Mouse (Mus musculus): ENCODE measurements around the gene Psmb6. TPM values are rescaled to one million over a fixed set of nuclear protein-coding genes. Genes with fewer than 3 reads are reported as not detected.
"Not testable (repeated sequence)": the region's sequence is repeated elsewhere in the genome, so short reads cannot be mapped to it uniquely, and the experiment has no call there.

Gene Psmb6
- polyA plus RNA-seq, 1 experiment from 2014 or later, result 820 TPM

- no peaks in the 10 kb centered on the region for H3K9me3 ChIP-seq (ENCODE audit: control insufficient read depth, low read length)
- no peak overlapping the region for H3K9ac ChIP-seq (ENCODE audit: low read depth, low read length)
- no peak for ATAC-seq
- 65% methylated on average over 1 of the region's 1 CpGs for WGBS
- H3K4me1 ChIP-seq (ENCODE audit: control insufficient read depth, insufficient read depth, low read depth, low read length), result peaks cover 2% of the 10 kb centered on the region; the same call in 1 of the 2 replicates
- no peak overlapping the region for H3K27ac ChIP-seq (ENCODE audit: low read depth, low read length)
- peaks cover 3% of the 10 kb centered on the region; the same call in 1 of the 2 replicates for H3K27me3 ChIP-seq (replicated peaks; ENCODE audit: control insufficient read depth, insufficient read depth, low read length)
- no peaks in the 10 kb centered on the region for H3K36me3 ChIP-seq (ENCODE audit: control insufficient read depth, insufficient read depth, low read length)
- H3K4me3 ChIP-seq (ENCODE audit: low read length), result no peak overlapping the region
- H3K4me2 ChIP-seq (ENCODE audit: low read length), result no peak overlapping the region
Measured at GRCm38 (mm10) chr11:70518436-70518835, 6.7 kb upstream of the Psmb6 start.

GRCm38 (mm10) chr11:70518923-70519322, 6.2 kb upstream of the Psmb6 start, which contains the start of gene Gltpd2:
Gene Gltpd2, plus strand, starts transcription at chr11:70519196.
- Histone ChIP-seq H3K9me3 (ENCODE audit: control insufficient read depth, low read length) (no peaks in the 10 kb centered on the region), H3K9ac (ENCODE audit: low read depth, low read length) (peak within 1 kb of the TSS; percentile 39), H3K4me3 (ENCODE audit: low read length) (peak within 1 kb of the TSS; percentile 23), H3K27ac (ENCODE audit: low read depth, low read length) (no peak within 1 kb of the TSS), H3K4me1 (ENCODE audit: control insufficient read depth, insufficient read depth, low read depth, low read length) (peaks cover 2% of the 10 kb centered on the region; the same call in 1 of the 2 replicates), H3K27me3 (replicated peaks; ENCODE audit: control insufficient read depth, insufficient read depth, low read length) (peaks cover 3% of the 10 kb centered on the region; the same call in 1 of the 2 replicates), H3K4me2 (ENCODE audit: low read length) (peak within 1 kb of the TSS; percentile 38), H3K36me3 (ENCODE audit: control insufficient read depth, insufficient read depth, low read length) (no peaks in the 10 kb centered on the region)
- ATAC-seq, result no peak
- 80% methylated on average over 10 of the region's 10 CpGs for WGBS

- H3K4me2 ChIP-seq (ENCODE audit: low read length), result peak overlapping the region; percentile 38
- H3K4me1 ChIP-seq (ENCODE audit: control insufficient read depth, insufficient read depth, low read depth, low read length), result peaks cover 2% of the 10 kb centered on the region; the same call in 1 of the 2 replicates
- 13% methylated on average over 41 of the region's 41 CpGs for WGBS
- peak; percentile 57 for ATAC-seq
- no peak overlapping the region for H3K27ac ChIP-seq (ENCODE audit: low read depth, low read length)
- H3K27me3 ChIP-seq (replicated peaks; ENCODE audit: control insufficient read depth, insufficient read depth, low read length), result peaks cover 3% of the 10 kb centered on the region; the same call in 1 of the 2 replicates
- H3K9me3 ChIP-seq (ENCODE audit: control insufficient read depth, low read length), result no peaks in the 10 kb centered on the region
- peak overlapping the region; percentile 39 for H3K9ac ChIP-seq (ENCODE audit: low read depth, low read length)
- H3K4me3 ChIP-seq (ENCODE audit: low read length), result peak overlapping the region; percentile 23
- H3K36me3 ChIP-seq (ENCODE audit: control insufficient read depth, insufficient read depth, low read length), result no peaks in the 10 kb centered on the region
Measured at GRCm38 (mm10) chr11:70520178-70520769, 4.9 kb upstream of the Psmb6 start.

GRCm38 (mm10) chr11:70523306-70523989, 1.7 kb upstream of the Psmb6 start:
- H3K9ac ChIP-seq (ENCODE audit: low read depth, low read length); H3K4me2 ChIP-seq (ENCODE audit: low read length); H3K9me3 ChIP-seq (ENCODE audit: control insufficient read depth, low read length); ATAC-seq; H3K4me3 ChIP-seq (ENCODE audit: low read length); H3K27me3 ChIP-seq (replicated peaks; ENCODE audit: control insufficient read depth, insufficient read depth, low read length); H3K27ac ChIP-seq (ENCODE audit: low read depth, low read length): not testable (repeated sequence)
- WGBS, result 86% methylated on average over 8 of the region's 8 CpGs
- peaks cover 12% of the 10 kb centered on the region for H3K4me1 ChIP-seq (ENCODE audit: control insufficient read depth, insufficient read depth, low read depth, low read length)
- H3K36me3 ChIP-seq (ENCODE audit: control insufficient read depth, insufficient read depth, low read length), result peaks cover 18% of the 10 kb centered on the region

- peaks cover 12% of the 10 kb centered on the region for H3K4me1 ChIP-seq (ENCODE audit: control insufficient read depth, insufficient read depth, low read depth, low read length)
- H3K9ac ChIP-seq (ENCODE audit: low read depth, low read length), result peak overlapping the region; percentile 33; the same call in 1 of the 2 replicates
- peak; percentile 28 for ATAC-seq
- H3K27ac ChIP-seq (ENCODE audit: low read depth, low read length), result no peak overlapping the region
- peaks cover 23% of the 10 kb centered on the region for H3K36me3 ChIP-seq (ENCODE audit: control insufficient read depth, insufficient read depth, low read length)
- H3K4me2 ChIP-seq (ENCODE audit: low read length), result peak overlapping the region; percentile 60
- H3K4me3 ChIP-seq (ENCODE audit: low read length), result peak overlapping the region; percentile 74
- H3K27me3 ChIP-seq (replicated peaks; ENCODE audit: control insufficient read depth, insufficient read depth, low read length), result no peaks in the 10 kb centered on the region
- no peaks in the 10 kb centered on the region for H3K9me3 ChIP-seq (ENCODE audit: control insufficient read depth, low read length)
- 9% methylated on average over 8 of the region's 8 CpGs for WGBS
Measured at GRCm38 (mm10) chr11:70524782-70525181, 385 bp upstream of the Psmb6 start.

GRCm38 (mm10) chr11:70525726-70526125, 559 bp downstream of the Psmb6 start:
- WGBS, result 4% methylated on average over 12 of the region's 12 CpGs
- ATAC-seq, result peak; percentile 18
- H3K4me3 ChIP-seq (ENCODE audit: low read length), result peak overlapping the region; percentile 74

GRCm38 (mm10) chr11:70526211-70526610, 1.0 kb downstream of the Psmb6 start:
- peaks cover 10% of the 10 kb centered on the region for H3K4me1 ChIP-seq (ENCODE audit: control insufficient read depth, insufficient read depth, low read depth, low read length)
- H3K36me3 ChIP-seq (ENCODE audit: control insufficient read depth, insufficient read depth, low read length), result peaks cover 23% of the 10 kb centered on the region
- no peaks in the 10 kb centered on the region for H3K9me3 ChIP-seq (ENCODE audit: control insufficient read depth, low read length)
- WGBS, result 89% methylated on average over 11 of the region's 12 CpGs
- H3K27ac ChIP-seq (ENCODE audit: low read depth, low read length), result no peak overlapping the region
- H3K27me3 ChIP-seq (replicated peaks; ENCODE audit: control insufficient read depth, insufficient read depth, low read length), result no peaks in the 10 kb centered on the region
- peak overlapping the region; percentile 73 for H3K4me2 ChIP-seq (ENCODE audit: low read length)
- H3K4me3 ChIP-seq (ENCODE audit: low read length), result peak overlapping the region; percentile 74
- ATAC-seq, result no peak
- H3K9ac ChIP-seq (ENCODE audit: low read depth, low read length), result peak overlapping the region; percentile 76; the same call in 1 of the 2 replicates

More at GRCm38 (mm10) chr11:70525726-70526125, 559 bp downstream of the Psmb6 start:
- Histone ChIP-seq H3K9ac (ENCODE audit: low read depth, low read length) (peak overlapping the region; percentile 76), H3K4me1 (ENCODE audit: control insufficient read depth, insufficient read depth, low read depth, low read length) (peaks cover 10% of the 10 kb centered on the region), H3K4me2 (ENCODE audit: low read length) (peak overlapping the region; percentile 73), H3K27me3 (replicated peaks; ENCODE audit: control insufficient read depth, insufficient read depth, low read length) (no peaks in the 10 kb centered on the region), H3K36me3 (ENCODE audit: control insufficient read depth, insufficient read depth, low read length) (peaks cover 23% of the 10 kb centered on the region), H3K9me3 (ENCODE audit: control insufficient read depth, low read length) (no peaks in the 10 kb centered on the region), H3K27ac (ENCODE audit: low read depth, low read length) (peak overlapping the region; percentile 66; the same call in 1 of the 2 replicates)

- Histone ChIP-seq H3K4me1 (ENCODE audit: control insufficient read depth, insufficient read depth, low read depth, low read length) (peaks cover 10% of the 10 kb centered on the region), H3K9me3 (ENCODE audit: control insufficient read depth, low read length) (no peaks in the 10 kb centered on the region), H3K27me3 (replicated peaks; ENCODE audit: control insufficient read depth, insufficient read depth, low read length) (no peaks in the 10 kb centered on the region), H3K4me3 (ENCODE audit: low read length) (no peak overlapping the region), H3K36me3 (ENCODE audit: control insufficient read depth, insufficient read depth, low read length) (peaks cover 23% of the 10 kb centered on the region), H3K27ac (ENCODE audit: low read depth, low read length) (no peak overlapping the region), H3K4me2 (ENCODE audit: low read length) (no peak overlapping the region), H3K9ac (ENCODE audit: low read depth, low read length) (no peak overlapping the region)
- WGBS, result 88% methylated on average over 7 of the region's 7 CpGs
- ATAC-seq, result no peak
Measured at GRCm38 (mm10) chr11:70528610-70529009, 3.4 kb downstream of the Psmb6 start.

- not testable (repeated sequence) for H3K9me3 ChIP-seq (ENCODE audit: control insufficient read depth, low read length)
- 90% methylated on average over 2 of the region's 2 CpGs for WGBS
Measured at GRCm38 (mm10) chr11:70531065-70531464, 5.9 kb downstream of the Psmb6 start.

More at GRCm38 (mm10) chr11:70531065-70531464, 5.9 kb downstream of the Psmb6 start:
- not testable (repeated sequence) for H3K4me3 ChIP-seq (ENCODE audit: low read length); H3K4me1 ChIP-seq (ENCODE audit: control insufficient read depth, insufficient read depth, low read depth, low read length); H3K9ac ChIP-seq (ENCODE audit: low read depth, low read length); H3K27me3 ChIP-seq (replicated peaks; ENCODE audit: control insufficient read depth, insufficient read depth, low read length); H3K4me2 ChIP-seq (ENCODE audit: low read length); ATAC-seq; H3K27ac ChIP-seq (ENCODE audit: low read depth, low read length)
- peaks cover 23% of the 10 kb centered on the region for H3K36me3 ChIP-seq (ENCODE audit: control insufficient read depth, insufficient read depth, low read length)
